Mouse (Mus musculus): Measurements from ENCODE around the gene Treml1.

GRCm38 (mm10) chr17:48336857-48337256 is 22.9 kb upstream of the Treml1 start:
- no peak for TF ChIP-seq POLR2A (IDR thresholded peaks at IDR 0.05; ENCODE audit: borderline replicate concordance, extremely low read depth, low read depth, low read length)
- TF ChIP-seq CTCF (IDR thresholded peaks at IDR 0.05; ENCODE audit: insufficient read depth, low read length), result peak; percentile 89

Data from lung, adult 2 months (tissue).